12 mouse cellular contexts compared by ENCODE assay signal in genomic region chr10:84238279-84238963, GRCm38 (mm10).
A peak's percentile ranks its signal among the peaks of the same experiment; 100 is the strongest.
DNase-seq lines count a peak whose midpoint lies in the region; ATAC-seq and TF ChIP-seq lines count a peak whose summit lies in the region.
"Had no signal": no experiment of that assay in that cellular context is flagged by ENCODE, and none has a peak within 500 bp of the region (broad histone marks: within the 10 kb centered on the region; RNA-seq: fewer than 3 reads in every experiment).

No protein-coding gene starts in this region.

- no peaks in the 10 kb centered on the region for H3K36me3 ChIP-seq in hindbrain, postnatal 0 days (ENCODE audit: insufficient read depth, low read length)
- H3K36me3 ChIP-seq in hindbrain, embryonic 13.5 days = no peaks in the 10 kb centered on the region
- H3K36me3 ChIP-seq in limb, embryonic 15.5 days = no peaks in the 10 kb centered on the region

- WGBS in hindbrain, postnatal 0 days = 40% methylated on average over 18 of the region's 18 CpGs
- WGBS in hindbrain, embryonic 13.5 days = 62% methylated on average over 18 of the region's 18 CpGs
- WGBS in limb, embryonic 15.5 days = 57% methylated on average over 18 of the region's 18 CpGs

- peak; percentile 52 for DNase-seq in hindbrain, postnatal 0 days (ENCODE audit: low spot score)
- DNase-seq in WW6 (ENCODE audit: low read depth, low spot score) = peak; percentile 14
- peak; percentile 61 for DNase-seq in fat pad, adult 2 months (ENCODE audit: extremely low read depth, low read depth, low spot score)
- no peak for DNase-seq in ovary, postnatal 14 days (ENCODE audit: low spot score)
- no peak for DNase-seq in c-Kit-positive CD71-positive TER-119-positive erythroid progenitor cells, embryonic 14.5 days (ENCODE audit: low spot score)
- DNase-seq: adrenal gland, adult 2 months; kidney, adult 9 months; spleen, adult 18-20 months; thymus, postnatal 4 days had no signal

- TF ChIP-seq CTCF in hindbrain, postnatal 0 days (IDR thresholded peaks at IDR 0.05; ENCODE audit: low read depth) = no peak

- H3K27ac ChIP-seq in hindbrain, postnatal 0 days = no peak overlapping the region
- H3K27ac ChIP-seq in hindbrain, embryonic 13.5 days = no peak overlapping the region
- no peak overlapping the region for H3K27ac ChIP-seq in limb, embryonic 15.5 days

- no peak overlapping the region for H3K4me3 ChIP-seq in hindbrain, postnatal 0 days (ENCODE audit: low read length)
- no peak overlapping the region for H3K4me3 ChIP-seq in hindbrain, embryonic 13.5 days
- no peak overlapping the region for H3K4me3 ChIP-seq in limb, embryonic 15.5 days

- no peaks in the 10 kb centered on the region for H3K27me3 ChIP-seq in hindbrain, postnatal 0 days (ENCODE audit: insufficient read depth, low read length)
- H3K27me3 ChIP-seq in hindbrain, embryonic 13.5 days = no peaks in the 10 kb centered on the region
- no peaks in the 10 kb centered on the region for H3K27me3 ChIP-seq in limb, embryonic 15.5 days

- no peaks in the 10 kb centered on the region for H3K4me1 ChIP-seq in hindbrain, postnatal 0 days (ENCODE audit: insufficient read depth, low read length)
- H3K4me1 ChIP-seq in hindbrain, embryonic 13.5 days (replicated peaks) = peaks cover 6% of the 10 kb centered on the region; the same call in 1 of the 2 replicates
- H3K4me1 ChIP-seq in limb, embryonic 15.5 days = no peaks in the 10 kb centered on the region

- H3K4me2 ChIP-seq in hindbrain, postnatal 0 days (ENCODE audit: low read depth, low read length) = no peak overlapping the region
- H3K4me2 ChIP-seq in hindbrain, embryonic 13.5 days = no peak overlapping the region
- no peak overlapping the region for H3K4me2 ChIP-seq in limb, embryonic 15.5 days

- ATAC-seq in hindbrain, postnatal 0 days = no peak
- no peak for ATAC-seq in hindbrain, embryonic 13.5 days (ENCODE audit: low FRiP score)
- ATAC-seq in limb, embryonic 15.5 days (ENCODE audit: insufficient number of reproducible peaks, low FRiP score, low TSS enrichment, low read depth) = 0 out of 2 replicates have a peak, but pooled peaks have one; percentile 58
- no peak for ATAC-seq in megakaryocyte progenitor cell, adult 5-6 weeks (replicated peaks; ENCODE audit: poor library complexity)

- H3K9me3 ChIP-seq in hindbrain, postnatal 0 days (ENCODE audit: low read length) = peaks cover 6% of the 10 kb centered on the region; the same call in 1 of the 2 replicates
- H3K9me3 ChIP-seq in hindbrain, embryonic 13.5 days = peaks cover 21% of the 10 kb centered on the region
- H3K9me3 ChIP-seq in limb, embryonic 15.5 days = peaks cover 5% of the 10 kb centered on the region

- no peak overlapping the region for H3K9ac ChIP-seq in hindbrain, postnatal 0 days (replicated peaks; ENCODE audit: low read length)
- H3K9ac ChIP-seq in hindbrain, embryonic 13.5 days = no peak overlapping the region
- no peak overlapping the region for H3K9ac ChIP-seq in limb, embryonic 15.5 days

Comparison
In these comparisons a context has a peak if more than half of its experiments do, and no peak if none do; other contexts are left out.
1. DNase-seq: peak in hindbrain, postnatal 0 days (single experiment), WW6 (single experiment) and fat pad, adult 2 months (single experiment); none in ovary, postnatal 14 days (single experiment) and c-Kit-positive CD71-positive TER-119-positive erythroid progenitor cells, embryonic 14.5 days (single experiment).